Mouse (Mus musculus) MEL (cell line): ENCODE data around the gene Gm10309. TPM values are rescaled to one million over a fixed set of nuclear protein-coding genes. Genes with fewer than 3 reads are reported as not detected.

ENCODE experiments used
- DNase-seq: peaks from one replicate; pipeline ENCODE4 v3.0.0; 2011; ENCODE audit warnings: low read depth, low spot score
- H3K27ac ChIP-seq: 2 replicates; pipeline ENCODE4 v1.5.1; 2012; ENCODE audit warnings: low read depth, mild to moderate bottlenecking, control low read depth, low read length, moderate library complexity; ENCODE audit not compliant: control insufficient read depth
- H3K27me3 ChIP-seq, 2 experiments: fragments of 150-350 bp in 1 of 2; sonication (generic) in 1 of 2; 2 replicates each; pipeline ENCODE4 v1.6.1; 2012; ENCODE audit warnings: low read length in 2 of 2, mild to moderate bottlenecking in 2 of 2, improper control_type of control experiment in 1 of 2, moderate library complexity in 1 of 2; ENCODE audit not compliant: insufficient read depth in 2 of 2, control insufficient read depth in 1 of 2
- H3K36me3 ChIP-seq, 2 experiments: 2 replicates each; pipeline ENCODE4 v1.6.1; 2012 to 2014; ENCODE audit warnings: low read length in 2 of 2, improper control_type of control experiment in 1 of 2, inconsistent platforms in 1 of 2, mild to moderate bottlenecking in 1 of 2; ENCODE audit not compliant: insufficient read depth in 2 of 2, control insufficient read depth in 1 of 2
- H3K4me1 ChIP-seq, 2 experiments: fragments of 150-350 bp in 1 of 2; sonication (generic) in 1 of 2; 2 replicates each; pipeline ENCODE4 v1.6.1; 2012; ENCODE audit warnings: low read length in 2 of 2, improper control_type of control experiment in 1 of 2, mild to moderate bottlenecking in 1 of 2; ENCODE audit not compliant: insufficient read depth in 2 of 2, control insufficient read depth in 1 of 2
- H3K4me3 ChIP-seq, 2 experiments: fragments of 150-350 bp in 1 of 2; sonication (generic) in 1 of 2; 2 replicates each; pipeline ENCODE4 v1.5.1; 2012; ENCODE audit warnings: low read depth in 2 of 2, low read length in 2 of 2, mild to moderate bottlenecking in 2 of 2, moderate library complexity in 2 of 2, control low read depth in 1 of 2, improper control_type of control experiment in 1 of 2; ENCODE audit not compliant: control insufficient read depth in 1 of 2, insufficient read depth in 1 of 2
- H3K79me2 ChIP-seq: 2 replicates; pipeline ENCODE4 v1.6.1; 2012; ENCODE audit warnings: mild to moderate bottlenecking, low read length, moderate library complexity; ENCODE audit not compliant: control insufficient read depth, poor library complexity, insufficient read depth
- H3K9ac ChIP-seq: 2 replicates; pipeline ENCODE4 v1.6.1; 2012; ENCODE audit warnings: low read depth, mild to moderate bottlenecking, control low read depth, low read length, moderate library complexity; ENCODE audit not compliant: control insufficient read depth, poor library complexity, severe bottlenecking
- H3K9me3 ChIP-seq: fragments of 150-350 bp; sonication (generic); replicated peaks from 2 replicates; pipeline ENCODE4 v1.6.1; 2012; ENCODE audit warnings: mild to moderate bottlenecking, low read length, improper control_type of control experiment, moderate library complexity; ENCODE audit not compliant: insufficient read depth
- BHLHE40 ChIP-seq: IDR thresholded peaks from 2 replicates; pipeline ENCODE4 v1.6.1; 2012; ENCODE audit warnings: low read depth, mild to moderate bottlenecking, inconsistent platforms, low read length, improper control_type of control experiment, borderline replicate concordance
- CHD2 ChIP-seq: IDR thresholded peaks from 2 replicates; pipeline ENCODE4 v1.6.1; 2011; ENCODE audit warnings: low read length, improper control_type of control experiment
- JUND ChIP-seq: IDR thresholded peaks from 2 replicates; pipeline ENCODE4 v1.6.1; 2011; ENCODE audit warnings: low read depth, mild to moderate bottlenecking, improper control_type of control experiment, low read length
- MAFK ChIP-seq: IDR thresholded peaks from 2 replicates; pipeline ENCODE4 v1.6.1; 2011; ENCODE audit warnings: low read depth, mild to moderate bottlenecking, low read length, improper control_type of control experiment, borderline replicate concordance
- MAZ ChIP-seq: IDR thresholded peaks from 2 replicates; pipeline ENCODE4 v1.6.1; 2012; ENCODE audit warnings: low read depth, mild to moderate bottlenecking, inconsistent platforms, low read length, improper control_type of control experiment
- MXI1 ChIP-seq: IDR thresholded peaks from 2 replicates; pipeline ENCODE4 v1.6.1; 2011; ENCODE audit warnings: mild to moderate bottlenecking, low read depth, low read length, improper control_type of control experiment
- MYB ChIP-seq: IDR thresholded peaks from 2 replicates; pipeline ENCODE4 v1.6.1; 2011; ENCODE audit warnings: mild to moderate bottlenecking, low read depth, low read length, improper control_type of control experiment
- NRF1 ChIP-seq: IDR thresholded peaks from 2 replicates; pipeline ENCODE4 v1.6.1; 2014; ENCODE audit warnings: low read depth, mild to moderate bottlenecking, inconsistent platforms, low read length, improper control_type of control experiment, moderate library complexity; ENCODE audit not compliant: poor library complexity, insufficient read depth, severe bottlenecking
- POLR2A ChIP-seq, 2 experiments: IDR thresholded peaks; 2 replicates each; pipeline ENCODE4 v1.6.1; 2011 to 2012; ENCODE audit warnings: low read length in 2 of 2, mild to moderate bottlenecking in 2 of 2, control low read depth in 1 of 2, improper control_type of control experiment in 1 of 2, low read depth in 1 of 2, moderate library complexity in 1 of 2; ENCODE audit not compliant: control insufficient read depth in 1 of 2, insufficient read depth in 1 of 2, poor library complexity in 1 of 2
- RCOR1 ChIP-seq: IDR thresholded peaks from 2 replicates; pipeline ENCODE4 v1.6.1; 2012; ENCODE audit warnings: low read depth, mild to moderate bottlenecking, inconsistent platforms, low read length, improper control_type of control experiment
- SMC3 ChIP-seq: IDR thresholded peaks from 2 replicates; pipeline ENCODE4 v1.6.1; 2011; ENCODE audit warnings: low read depth, low read length, improper control_type of control experiment
- TCF12 ChIP-seq: IDR thresholded peaks from 2 replicates; pipeline ENCODE4 v1.6.1; 2014; ENCODE audit warnings: low read depth, mild to moderate bottlenecking, inconsistent platforms, low read length, improper control_type of control experiment, moderate library complexity
- USF1 ChIP-seq: IDR thresholded peaks from 2 replicates; pipeline ENCODE4 v1.6.1; 2014; ENCODE audit warnings: low read depth, mild to moderate bottlenecking, inconsistent platforms, low read length, improper control_type of control experiment, moderate library complexity
- ZC3H11A ChIP-seq: IDR thresholded peaks from 2 replicates; pipeline ENCODE4 v1.6.1; 2012; ENCODE audit warnings: low read depth, mild to moderate bottlenecking, inconsistent platforms, low read length, improper control_type of control experiment
- ZMIZ1 ChIP-seq: IDR thresholded peaks from 2 replicates; pipeline ENCODE4 v1.6.1; 2012; ENCODE audit warnings: low read depth, mild to moderate bottlenecking, inconsistent platforms, low read length, improper control_type of control experiment, moderate library complexity
- ZNF384 ChIP-seq: IDR thresholded peaks from 2 replicates; pipeline ENCODE4 v1.6.1; 2012; ENCODE audit warnings: low read depth, mild to moderate bottlenecking, inconsistent platforms, low read length, improper control_type of control experiment
- polyA plus RNA-seq, 2 experiments: library from polyadenylated mRNA; stranded (reverse) in 1 of 2; unstranded in 1 of 2; fragments of >175 nt in 1 of 2; fragments of >200 nt in 1 of 2; gene quantifications; 2 replicates each; pipeline versions ENCODE4 v1.2.1 to v1.2.4; 2012; ENCODE audit warnings: low replicate concordance in 2 of 2, low read depth in 1 of 2; ENCODE audit not compliant: insufficient read length in 2 of 2, insufficient read depth in 1 of 2, missing spikeins in 1 of 2
- total RNA-seq: library from RNA; depleted of rRNA; stranded (reverse); fragments of 300-350 nt; gene quantifications from 2 replicates; pipeline ENCODE4 v1.2.3, GENCODE M21; 2012

Gm10309 gene
- total and polyA plus RNA-seq, 3 experiments = 0.06 TPM; not detected in 2

- no peaks in the 10 kb centered on the region for H3K79me2 ChIP-seq
Measured at GRCm38 (mm10) chr17:86526016-86526415, 21.0 kb upstream of the Gm10309 start.

GRCm38 (mm10) chr17:86525075-86525474 lies 20.0 kb upstream of the Gm10309 start:
- Histone ChIP-seq H3K9ac (no peak overlapping the region), H3K9me3 (no peaks in the 10 kb centered on the region), H3K27me3 (no peaks in the 10 kb centered on the region), H3K79me2 (no peaks in the 10 kb centered on the region), H3K4me3 (no peak overlapping the region), H3K36me3 (no peaks in the 10 kb centered on the region), H3K27ac (no peak overlapping the region), H3K4me1 (no peaks in the 10 kb centered on the region)
- no peak for TF ChIP-seq MAZ
- no peak for TF ChIP-seq ZNF384
- no peak for TF ChIP-seq NRF1
- TF ChIP-seq CHD2 = no peak
- no peak for TF ChIP-seq JUND
- no peak for TF ChIP-seq RCOR1
- TF ChIP-seq USF1 = no peak
- TF ChIP-seq MXI1 = no peak
- TF ChIP-seq MAFK = no peak
- TF ChIP-seq TCF12 = no peak
- no peak for TF ChIP-seq MYB
- no peak for TF ChIP-seq BHLHE40
- no peak for TF ChIP-seq ZC3H11A
- TF ChIP-seq SMC3 = no peak
- no peak for DNase-seq

More at GRCm38 (mm10) chr17:86526016-86526415, 21.0 kb upstream of the Gm10309 start:
- Histone ChIP-seq H3K36me3 (no peaks in the 10 kb centered on the region), H3K4me3 (no peak overlapping the region), H3K9me3 (no peaks in the 10 kb centered on the region), H3K27ac (no peak overlapping the region), H3K9ac (no peak overlapping the region), H3K4me1 (no peaks in the 10 kb centered on the region), H3K27me3 (no peaks in the 10 kb centered on the region)
- TF ChIP-seq MXI1 (no peak), POLR2A (IDR thresholded peaks at IDR 0.05; ENCODE audit: control insufficient read depth in 1 of 2, insufficient read depth in 1 of 2, low read depth in 1 of 2, low read length in 2 of 2, poor library complexity in 1 of 2) (no peak), SMC3 (no peak), MYB (no peak), ZMIZ1 (no peak), BHLHE40 (no peak), MAZ (no peak)
- DNase-seq = no peak

- no peaks in the 10 kb centered on the region for H3K79me2 ChIP-seq
- no peak overlapping the region for H3K9ac ChIP-seq
- no peaks in the 10 kb centered on the region for H3K9me3 ChIP-seq
- no peak for TF ChIP-seq BHLHE40
- no peaks in the 10 kb centered on the region for H3K36me3 ChIP-seq
- no peak overlapping the region for H3K4me3 ChIP-seq
- no peaks in the 10 kb centered on the region for H3K27me3 ChIP-seq
- H3K4me1 ChIP-seq = no peaks in the 10 kb centered on the region
- H3K27ac ChIP-seq = no peak overlapping the region
- no peak for DNase-seq
Measured at GRCm38 (mm10) chr17:86523843-86524242, 18.8 kb upstream of the Gm10309 start.
